Mouse (Mus musculus): ENCODE data around the gene Pbx2. TPM values are rescaled to one million over a fixed set of nuclear protein-coding genes. Genes with fewer than 3 reads are reported as not detected.

Gene Pbx2
- polyA plus RNA-seq, 1 experiment: 177 TPM

GRCm38 (mm10) chr17:34607997-34608396, 16.9 kb downstream of the Pbx2 start:
- TF ChIP-seq GATA1 (IDR thresholded peaks at IDR 0.05; ENCODE audit: low read length): no peak

DNA sequence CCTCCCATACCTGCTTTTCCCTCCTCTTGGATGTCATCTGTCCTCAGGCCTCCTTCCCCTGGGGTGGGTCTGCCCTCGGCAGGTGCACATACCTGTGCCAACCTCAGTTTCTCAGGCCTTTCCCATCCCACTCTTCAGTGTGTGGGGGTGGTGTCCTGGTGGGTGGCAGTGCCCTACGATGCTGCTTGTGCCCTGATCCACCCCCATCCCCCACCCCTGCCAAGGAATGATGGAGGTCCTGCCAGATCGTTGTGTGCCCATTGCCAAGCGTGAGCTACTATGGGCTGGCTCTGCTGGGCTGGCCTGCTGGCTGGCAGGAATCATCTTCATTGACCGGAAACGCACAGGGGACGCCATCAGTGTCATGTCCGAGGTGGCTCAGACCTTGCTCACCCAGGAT, 20.0 kb downstream of the Pbx2 start:
- no peak for TF ChIP-seq GATA1 (IDR thresholded peaks at IDR 0.05; ENCODE audit: low read length)

DNA sequence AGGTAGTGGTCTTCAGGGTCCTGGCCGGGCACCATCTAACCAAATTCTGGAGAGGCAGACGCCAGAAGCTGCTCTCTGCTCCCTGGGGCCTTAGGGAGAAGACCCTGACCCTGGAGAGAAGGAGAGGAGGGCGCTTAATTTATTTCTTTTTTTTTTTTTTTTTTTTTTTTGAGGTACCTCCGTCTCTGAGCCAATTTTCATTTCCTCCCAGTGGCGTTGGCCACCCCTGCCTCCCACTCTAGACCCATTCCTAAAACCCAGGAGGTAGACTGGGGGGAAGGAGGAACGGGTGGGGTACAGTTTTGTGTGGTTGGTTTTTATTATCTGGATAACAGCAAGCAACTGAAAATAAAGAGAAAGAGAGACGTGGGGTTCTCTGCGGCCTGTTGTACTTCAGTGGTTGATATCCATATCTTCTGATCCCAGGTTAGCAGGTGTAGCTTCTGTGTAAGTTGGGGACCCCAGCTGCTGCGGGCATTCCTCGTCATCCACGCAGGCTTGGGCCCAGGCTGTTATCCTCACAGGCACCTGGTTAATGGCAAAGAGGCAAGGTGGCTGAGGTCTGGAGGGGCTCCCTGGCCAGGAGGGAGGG, 22.1 kb downstream of the Pbx2 start:
- TF ChIP-seq GATA1 (IDR thresholded peaks at IDR 0.05; ENCODE audit: low read length): peak; percentile 42

DNA sequence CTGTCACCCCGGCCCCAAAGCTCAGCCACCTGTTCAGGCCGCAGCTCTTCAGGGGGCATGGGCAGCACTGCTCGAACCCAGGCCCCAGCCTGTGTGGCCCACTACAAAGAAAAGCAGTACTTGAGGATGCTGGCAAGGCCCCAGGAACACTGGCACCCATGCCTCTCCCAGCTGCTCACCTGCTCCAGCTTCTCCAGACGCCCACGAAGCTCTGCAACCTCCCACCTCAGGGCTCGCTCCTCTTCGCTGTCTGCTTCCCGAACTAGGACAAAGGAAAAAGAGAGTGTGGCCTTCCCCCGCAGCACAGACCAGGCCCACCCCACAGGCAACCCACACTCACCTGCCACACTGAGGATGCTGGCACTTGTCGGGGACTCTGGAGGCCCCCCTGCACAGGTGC, 22.8 kb downstream of the Pbx2 start:
- TF ChIP-seq GATA1 (IDR thresholded peaks at IDR 0.05; ENCODE audit: low read length): no peak

GRCm38 (mm10) chr17:34615871-34616270, 24.8 kb downstream of the Pbx2 start, which contains the start of gene Egfl8:
TSS of gene Egfl8 (minus strand) at chr17:34615971.
- TF ChIP-seq GATA1 (IDR thresholded peaks at IDR 0.05; ENCODE audit: low read length): no peak

DNA sequence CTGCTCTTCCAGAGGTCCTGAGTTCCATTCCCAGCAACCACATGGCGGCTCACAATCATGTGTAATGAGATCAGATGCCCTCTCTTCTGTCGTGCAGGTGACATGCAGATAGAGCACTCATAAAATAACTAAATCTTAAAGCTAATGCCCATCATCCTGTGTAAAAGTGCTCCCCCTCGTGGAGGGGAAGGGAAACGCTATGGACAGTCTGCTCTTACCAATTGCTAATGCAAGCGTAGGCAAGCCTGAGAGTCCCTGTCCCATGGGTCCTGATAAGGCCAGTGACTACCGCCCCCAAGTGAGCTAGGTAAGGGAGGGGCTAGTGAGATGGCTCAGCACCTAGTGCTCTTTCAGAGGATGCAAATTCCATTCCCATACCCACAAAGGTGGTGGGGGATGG, 27.9 kb downstream of the Pbx2 start:
- TF ChIP-seq GATA1 (IDR thresholded peaks at IDR 0.05; ENCODE audit: low read length): no peak

- TF ChIP-seq GATA1 (IDR thresholded peaks at IDR 0.05; ENCODE audit: low read length): no peak
These were observed 29.9 kb downstream of the Pbx2 start for GRCm38 (mm10) chr17:34621006-34621405.

DNA sequence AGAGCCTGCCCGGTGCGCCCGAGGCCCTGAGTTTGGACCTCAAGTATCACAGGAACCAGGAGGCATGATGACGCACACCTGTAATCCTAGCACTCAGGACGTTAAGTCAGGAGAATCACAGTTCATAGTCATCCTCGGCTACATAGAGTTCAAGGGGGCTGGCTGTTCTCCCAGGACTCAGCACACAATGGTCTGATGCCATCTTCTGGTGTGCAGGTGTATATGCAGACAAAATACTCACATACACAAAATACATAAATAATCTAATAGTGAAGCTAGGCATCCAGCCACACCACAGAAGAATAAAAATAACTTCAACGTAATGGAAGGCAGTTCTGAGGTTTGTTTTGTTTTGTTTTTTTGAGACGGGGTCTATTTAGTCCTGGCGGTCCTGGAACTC, 32.1 kb downstream of the Pbx2 start:
- TF ChIP-seq GATA1 (IDR thresholded peaks at IDR 0.05; ENCODE audit: low read length): no peak

DNA sequence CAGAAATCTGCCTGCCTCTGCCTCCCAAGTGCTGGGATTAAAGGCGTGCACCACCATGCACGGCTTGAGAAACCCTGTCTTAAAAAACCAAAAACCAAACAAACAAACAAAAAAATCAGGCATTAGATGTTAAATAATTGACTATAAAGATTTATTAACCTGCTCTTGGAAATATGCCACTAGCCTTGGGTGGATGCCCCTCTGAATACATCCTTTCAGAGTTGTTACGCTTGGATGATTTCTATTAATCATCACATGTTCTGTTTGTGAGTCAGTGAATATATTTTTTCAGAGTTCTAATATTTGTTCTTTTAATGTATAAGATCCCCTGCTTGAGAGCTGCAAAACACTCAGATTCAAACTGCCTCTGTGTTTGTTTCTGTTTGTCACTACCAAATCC, 33.9 kb downstream of the Pbx2 start:
- TF ChIP-seq GATA1 (IDR thresholded peaks at IDR 0.05; ENCODE audit: low read length): no peak

- no peak for TF ChIP-seq GATA1 (IDR thresholded peaks at IDR 0.05; ENCODE audit: low read length)
These were observed 35.2 kb downstream of the Pbx2 start for GRCm38 (mm10) chr17:34626062-34626772.

- no peak for TF ChIP-seq GATA1 (IDR thresholded peaks at IDR 0.05; ENCODE audit: low read length)
These were observed 35.7 kb downstream of the Pbx2 start for GRCm38 (mm10) chr17:34626773-34627092.

DNA sequence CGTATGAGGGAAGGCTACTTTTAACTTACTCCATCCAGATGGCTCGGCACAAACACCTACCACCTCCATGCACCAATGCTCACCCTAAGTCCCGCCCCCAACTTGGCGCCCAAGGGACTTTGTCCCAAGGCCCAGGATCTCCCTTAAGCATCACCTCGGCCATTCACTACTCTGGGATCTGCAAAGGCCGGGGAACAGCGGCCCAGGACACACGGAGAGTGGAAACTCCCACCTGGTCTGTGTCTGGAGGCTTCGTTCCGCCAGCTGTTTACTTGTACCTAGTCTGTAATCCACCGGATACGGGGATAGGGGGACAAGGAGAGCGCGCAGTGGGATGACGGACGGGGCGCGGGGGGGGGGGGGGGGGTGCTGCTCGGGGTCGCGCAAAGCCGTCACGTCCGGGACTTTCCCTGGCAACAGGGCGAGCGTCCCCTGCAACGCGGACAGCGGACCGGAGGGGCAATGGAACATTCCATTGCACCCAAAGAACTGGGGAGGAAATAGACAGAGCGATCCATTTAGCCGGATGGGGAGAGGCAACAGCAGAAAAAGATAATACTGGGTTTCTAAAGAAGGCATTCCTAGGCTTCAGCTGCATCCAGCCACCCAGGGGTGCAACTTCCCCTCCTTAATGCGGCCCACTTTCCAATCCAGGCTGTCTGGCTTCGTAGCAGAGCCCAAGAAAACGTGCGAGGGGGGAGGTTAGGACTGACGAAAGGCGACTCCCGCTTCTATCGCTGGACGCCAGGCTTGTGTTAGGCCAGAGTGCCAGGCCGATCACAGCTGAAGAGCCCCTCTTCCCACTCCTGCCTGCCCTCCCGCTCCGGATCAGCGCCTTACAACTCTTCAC, 36.3 kb downstream of the Pbx2 start:
- TF ChIP-seq GATA1 (IDR thresholded peaks at IDR 0.05; ENCODE audit: low read length): no peak

GRCm38 (mm10) chr17:34627943-34628643, 37.0 kb downstream of the Pbx2 start, which contains the start of gene Ppt2:
TSS of gene Ppt2 (minus strand) at chr17:34628510.
- no peak for TF ChIP-seq GATA1 (IDR thresholded peaks at IDR 0.05; ENCODE audit: low read length)

DNA sequence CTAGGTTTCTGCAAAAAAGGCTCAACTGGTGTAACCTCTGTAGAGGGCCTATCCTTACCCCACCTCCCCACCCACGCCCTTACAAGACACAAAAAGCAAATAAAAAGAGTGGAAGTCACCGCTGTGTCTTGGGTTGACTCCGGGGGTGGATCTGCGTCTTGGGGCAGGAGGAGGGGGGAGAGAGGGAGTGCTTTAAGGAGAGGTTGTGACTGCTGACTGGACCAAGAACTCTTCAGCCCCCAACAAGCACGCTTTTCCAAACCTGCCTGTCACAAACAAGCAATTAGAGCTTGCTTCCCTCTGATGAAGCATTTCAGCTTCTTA, 37.5 kb downstream of the Pbx2 start:
- no peak for TF ChIP-seq GATA1 (IDR thresholded peaks at IDR 0.05; ENCODE audit: low read length)

DNA sequence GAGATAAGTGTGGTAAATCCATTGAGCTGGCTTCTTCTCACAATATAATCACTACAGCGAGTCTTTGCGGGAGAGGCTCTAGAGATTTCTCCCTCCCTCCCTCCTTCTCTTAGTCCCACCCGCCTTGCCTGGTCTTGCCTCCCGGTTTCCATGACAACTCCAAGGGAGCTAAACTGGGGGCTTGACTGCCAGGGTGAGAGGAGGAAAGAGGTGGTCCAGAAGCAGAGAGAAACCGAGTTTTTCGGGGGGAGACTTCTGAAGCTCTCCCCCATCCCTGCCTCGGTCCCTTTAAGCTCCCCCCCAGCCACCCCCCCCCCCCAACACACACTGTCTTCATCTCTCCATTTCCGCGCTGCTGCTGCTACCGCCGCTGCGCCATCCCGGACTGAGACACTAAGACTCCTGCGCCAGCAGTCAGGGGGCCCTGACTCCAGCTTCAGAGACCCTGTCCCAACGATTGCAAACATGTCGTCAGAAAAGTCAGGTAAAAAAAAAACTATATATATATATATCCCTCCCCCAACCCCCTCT, 38.2 kb downstream of the Pbx2 start, which contains the start of gene Prrt1:
TSS of gene Prrt1 (plus strand) at position 313 of the 531 bp plus-strand sequence.
- TF ChIP-seq GATA1 (IDR thresholded peaks at IDR 0.05; ENCODE audit: low read length): no peak

Data from G1E-ER4 (cell line).